Mouse (Mus musculus) Muller cell, postnatal 12 days (primary cell): ENCODE results near the gene Zbtb22.

Source experiments
- DNase-seq: peaks from one replicate; pipeline ENCODE4 v3.0.0-alpha.2; 2015; ENCODE audit errors: inconsistent ontology term

Gene Zbtb22

DNA sequence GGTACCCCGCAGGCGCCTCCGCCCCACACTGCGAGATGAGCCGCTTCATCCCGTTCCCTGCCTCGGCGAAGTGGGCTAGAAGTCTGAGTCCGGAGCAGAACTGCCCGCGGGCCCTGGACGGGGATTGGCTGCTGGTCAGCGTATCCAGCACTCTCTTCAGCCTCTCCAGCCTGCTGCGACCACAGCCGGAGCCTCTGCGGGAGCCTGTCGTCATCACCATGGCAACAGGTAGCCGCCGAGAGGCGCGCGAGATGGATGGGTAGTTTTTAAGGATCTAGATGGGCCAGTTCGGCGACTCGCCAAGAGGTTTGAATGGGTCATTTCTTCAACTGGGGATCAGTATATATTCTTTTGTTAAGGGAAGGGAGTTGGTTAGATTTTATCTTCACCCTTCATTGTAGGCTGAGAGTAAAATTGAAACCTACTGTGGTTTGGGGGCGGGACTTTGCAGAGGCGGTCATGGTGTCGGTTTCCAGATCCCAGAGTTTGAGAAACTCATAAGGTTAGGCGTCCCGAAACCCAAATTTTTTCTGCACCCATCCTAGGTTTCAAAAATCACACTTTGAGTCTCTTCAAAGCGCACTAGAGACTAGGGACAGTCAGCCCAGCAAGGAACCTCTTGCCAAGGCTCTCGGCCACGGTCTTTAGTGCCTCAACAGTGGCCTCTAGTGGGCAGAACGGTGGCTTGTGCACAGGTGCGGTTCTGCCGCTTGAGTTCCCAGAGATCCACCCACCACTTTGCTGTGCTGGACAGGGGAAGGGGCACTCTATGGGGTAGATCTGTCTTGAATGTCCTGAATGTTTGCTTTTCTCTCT is 4.8 kb downstream of the Zbtb22 start:
- peak; percentile 92 for DNase-seq

DNA sequence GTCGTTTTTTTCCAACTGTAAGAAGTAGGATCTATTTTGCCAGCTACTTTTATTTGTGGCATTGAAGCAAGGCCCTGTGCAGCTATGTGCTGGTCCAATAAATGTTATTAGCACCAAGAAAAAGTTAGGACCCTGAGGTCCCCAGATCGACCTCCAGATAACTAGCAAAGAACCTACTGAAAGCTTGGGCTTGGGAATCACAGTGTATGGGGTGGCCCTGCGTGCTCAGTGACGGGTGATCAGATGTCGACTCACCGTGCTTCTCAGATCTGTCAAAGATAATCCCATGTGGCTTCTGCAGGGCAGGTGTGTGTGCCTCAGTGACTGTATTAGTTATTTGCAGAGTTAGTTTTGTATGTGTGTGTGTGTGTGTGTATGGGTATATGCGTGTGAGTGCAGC is 5.7 kb downstream of the Zbtb22 start:
- DNase-seq: no peak

DNA sequence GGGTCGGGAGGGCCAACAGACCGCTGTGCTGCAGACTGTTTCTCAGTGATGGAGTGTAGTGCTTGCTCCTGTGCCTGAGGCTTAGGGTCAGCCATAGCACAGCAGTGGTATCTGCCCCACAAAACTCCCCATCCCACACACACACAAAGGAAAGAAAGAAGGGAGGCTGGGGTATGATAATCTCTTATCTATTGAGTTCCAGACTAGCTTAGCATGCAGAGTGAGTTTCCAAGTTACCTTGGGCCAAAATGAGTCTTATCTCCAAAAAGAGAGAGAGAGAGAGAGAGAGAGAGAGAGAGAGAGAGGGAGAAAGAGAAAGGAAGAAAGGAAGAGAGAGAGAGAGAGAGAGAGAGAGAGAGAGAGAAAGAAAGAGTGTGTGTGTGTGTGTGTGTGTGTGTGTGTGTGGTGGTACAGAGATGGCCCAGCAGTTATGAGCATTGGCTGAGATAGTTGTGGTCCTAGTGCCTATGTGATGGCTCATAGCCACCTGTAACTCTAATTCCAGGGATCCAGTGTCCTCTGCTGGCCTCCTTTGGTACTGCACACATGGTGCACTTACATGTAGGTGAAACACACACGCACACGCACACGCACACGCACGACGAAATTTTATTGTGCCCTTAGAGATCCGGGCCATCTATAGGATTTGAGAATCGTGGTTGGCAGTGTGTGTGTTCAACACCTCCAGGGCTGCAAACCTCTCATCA is 9.0 kb downstream of the Zbtb22 start:
- no peak for DNase-seq

DNA sequence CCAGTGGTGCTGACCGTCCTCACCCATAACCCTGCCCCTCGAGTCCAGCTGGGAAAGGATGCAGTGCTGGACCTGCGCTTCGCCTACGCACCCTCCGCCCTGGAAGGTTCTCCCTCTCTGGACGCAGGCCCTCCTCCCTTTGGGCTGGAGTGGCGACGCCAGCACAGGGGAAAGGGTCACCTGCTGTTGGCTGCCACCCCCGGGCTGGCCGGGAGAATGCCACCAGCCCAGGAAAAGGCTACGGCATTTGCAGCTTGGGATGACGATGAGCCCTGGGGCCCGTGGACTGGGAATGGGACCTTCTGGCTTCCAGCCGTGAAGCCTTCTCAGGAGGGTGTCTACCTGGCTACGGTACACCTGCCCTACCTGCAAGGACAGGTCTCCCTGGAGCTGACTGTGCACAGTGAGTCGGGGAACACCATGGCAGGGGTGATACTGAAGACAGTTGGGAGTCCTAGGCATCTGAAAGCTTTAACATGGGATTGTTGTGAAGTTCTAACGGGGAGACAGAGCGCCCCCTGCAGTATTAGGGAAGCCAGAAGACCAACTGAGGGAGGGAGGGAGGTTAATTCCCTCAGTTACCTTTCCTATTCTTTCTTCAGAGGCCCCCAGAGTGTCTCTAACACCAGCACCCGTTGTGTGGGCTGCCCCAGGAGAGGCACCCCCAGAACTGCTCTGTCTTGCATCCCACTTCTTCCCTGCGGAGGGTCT is 9.9 kb downstream of the Zbtb22 start:
- DNase-seq: no peak

DNA sequence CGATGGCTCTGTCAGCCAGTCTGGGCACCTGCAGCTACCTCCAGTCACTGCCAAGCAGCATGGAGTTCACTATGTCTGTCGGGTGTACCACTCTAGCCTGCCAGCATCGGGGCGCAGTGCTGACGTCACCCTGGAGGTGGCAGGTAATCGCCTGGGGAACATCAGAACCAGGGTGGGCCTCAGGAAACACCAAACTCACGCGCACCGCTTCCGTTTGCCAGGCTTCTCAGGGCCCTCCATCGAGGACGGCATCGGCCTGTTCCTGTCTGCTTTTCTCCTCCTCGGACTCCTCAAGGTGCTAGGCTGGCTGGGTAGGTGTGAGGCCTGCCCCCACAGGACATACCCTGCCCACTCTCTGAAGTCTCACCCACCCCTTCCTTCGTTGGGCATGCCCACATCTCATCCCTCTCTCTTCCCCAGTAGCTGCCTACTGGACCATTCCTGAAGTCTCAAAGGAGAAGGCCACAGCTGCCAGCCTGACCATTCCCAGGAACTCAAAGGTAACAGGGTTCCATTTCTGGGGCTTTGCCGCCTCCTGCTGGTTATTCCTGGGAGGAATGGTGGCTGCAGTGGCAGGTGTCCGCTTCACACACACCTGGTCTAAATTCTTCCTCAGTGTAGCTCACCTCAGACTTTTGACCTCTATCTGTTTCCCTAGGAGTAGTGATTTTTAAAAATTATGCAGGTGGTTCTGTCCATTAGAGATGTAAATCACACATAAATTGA is 10.7 kb downstream of the Zbtb22 start:
- DNase-seq: no peak

DNA sequence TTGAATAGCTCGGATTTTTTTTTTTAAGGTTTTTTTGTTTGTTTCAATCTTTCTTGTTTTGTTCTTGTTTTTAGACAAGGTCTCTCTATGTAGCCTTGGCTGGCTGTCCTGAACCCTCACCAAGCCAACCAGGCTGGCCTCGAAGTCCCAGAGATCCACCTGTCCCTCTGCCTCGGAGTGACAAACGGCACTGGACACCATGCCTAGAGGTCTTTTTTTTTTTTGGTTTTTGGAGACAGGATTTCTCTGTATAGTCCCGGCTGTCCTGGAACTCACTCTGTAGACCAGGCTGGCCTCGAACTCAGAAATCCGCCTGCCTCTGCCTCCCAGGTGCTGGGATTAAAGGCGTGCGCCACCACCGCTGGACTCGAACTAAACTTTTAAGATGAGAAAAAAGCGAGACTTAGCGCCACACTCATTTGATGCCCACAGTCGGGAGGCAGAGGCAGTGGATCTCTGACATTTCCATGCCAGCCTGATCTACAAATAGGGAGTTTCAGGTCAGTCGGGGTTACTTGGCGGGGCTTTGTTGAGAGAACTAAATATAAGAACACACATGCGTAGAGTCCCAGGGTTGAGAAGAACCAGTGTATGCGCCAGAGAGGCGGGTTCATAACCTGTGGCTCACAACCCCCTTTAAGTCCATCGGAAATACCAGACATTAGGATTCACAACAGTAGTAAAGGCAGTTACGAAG is 12.7 kb downstream of the Zbtb22 start:
- no peak for DNase-seq

DNA sequence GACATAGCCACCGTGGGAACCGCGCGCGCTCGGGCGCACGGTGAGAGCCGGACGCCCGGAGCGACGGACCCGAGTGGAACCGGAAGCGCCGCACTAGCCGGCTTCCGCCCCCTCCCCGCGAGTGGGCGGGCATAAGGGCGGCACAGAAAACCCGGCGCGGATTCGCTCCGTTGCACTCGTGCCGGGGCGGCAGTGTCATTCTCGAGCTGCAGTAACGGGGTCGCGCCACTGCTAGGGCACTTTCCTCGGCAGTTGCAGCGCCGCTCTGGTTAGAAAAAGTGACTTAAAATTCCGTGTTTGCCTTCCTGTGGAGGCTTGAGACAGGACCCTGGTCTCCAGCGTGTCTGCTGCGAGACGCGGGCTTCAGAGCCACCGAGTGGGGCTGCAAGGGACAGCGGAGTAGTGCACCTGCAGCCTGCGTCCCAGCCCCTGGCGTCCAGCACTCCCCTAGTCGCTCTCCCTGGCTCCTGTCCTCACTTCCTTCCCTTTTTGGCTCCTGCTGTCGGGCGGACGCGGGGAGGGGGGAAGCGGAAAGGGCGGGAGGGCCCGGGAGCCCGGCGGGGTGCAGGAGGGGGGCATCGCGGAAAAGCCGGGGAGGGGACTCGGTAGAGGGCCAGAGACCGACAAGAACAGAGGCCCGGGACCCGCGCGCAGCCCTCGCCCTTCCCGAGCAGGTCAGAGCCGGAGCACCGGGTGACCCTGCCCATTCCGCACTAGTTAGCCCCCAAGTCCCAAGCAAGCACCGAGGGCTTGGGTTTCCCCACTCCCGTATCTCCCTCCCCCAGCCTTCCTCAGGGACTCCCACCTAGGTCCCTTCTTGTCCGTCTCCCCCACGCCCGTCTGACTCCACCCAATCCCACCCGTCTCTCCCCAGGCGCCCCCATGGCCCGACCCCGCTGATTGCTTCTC is 13.9 kb downstream of the Zbtb22 start, which contains the start of gene Rgl2:
Gene Rgl2, plus strand, starts transcription at position 173 of the 909 bp plus-strand sequence.
- DNase-seq: peak; percentile 95

DNA sequence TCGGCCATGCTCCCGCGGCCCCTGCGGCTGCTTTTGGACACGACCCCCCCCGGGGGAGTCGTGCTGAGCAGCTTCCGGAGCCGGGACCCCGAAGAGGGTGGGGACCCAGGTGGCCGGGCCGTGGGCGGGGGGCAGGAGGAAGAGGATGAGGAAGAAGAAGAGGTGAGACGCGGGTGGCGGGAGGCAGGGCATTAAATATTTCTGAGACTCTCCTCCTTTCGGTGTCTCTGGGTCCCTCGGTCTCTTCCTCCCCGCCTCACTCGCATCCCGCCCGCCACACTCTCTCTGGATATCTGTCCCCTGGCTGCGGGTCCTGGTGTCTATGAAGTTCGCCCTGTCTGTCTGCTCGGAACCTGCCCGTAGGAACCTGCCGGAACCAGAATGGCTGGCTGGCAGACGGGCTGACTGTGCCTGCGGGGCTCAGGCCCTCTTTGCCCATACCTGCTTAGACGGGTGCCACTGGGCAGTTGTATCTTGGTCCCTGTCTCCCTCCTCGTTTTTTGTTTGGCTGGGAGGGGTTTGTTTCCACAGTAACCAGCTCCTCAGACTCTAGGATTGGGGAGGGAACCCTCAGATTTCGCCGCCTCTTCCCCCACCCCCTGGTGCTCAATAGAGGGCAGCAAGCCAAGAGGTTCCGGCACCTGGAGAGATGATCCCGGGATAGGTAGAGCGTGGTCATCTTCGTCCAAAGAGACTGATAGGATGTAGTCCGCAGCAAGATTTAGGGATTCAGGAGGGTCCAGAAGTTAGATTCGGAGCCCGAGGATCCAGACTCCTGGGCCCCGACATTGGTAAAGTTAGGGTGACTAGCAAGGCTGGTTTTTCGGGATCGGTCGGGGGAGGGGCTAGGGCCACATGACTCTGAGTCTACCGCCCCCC is 14.8 kb downstream of the Zbtb22 start:
- peak; percentile 77 for DNase-seq

DNA sequence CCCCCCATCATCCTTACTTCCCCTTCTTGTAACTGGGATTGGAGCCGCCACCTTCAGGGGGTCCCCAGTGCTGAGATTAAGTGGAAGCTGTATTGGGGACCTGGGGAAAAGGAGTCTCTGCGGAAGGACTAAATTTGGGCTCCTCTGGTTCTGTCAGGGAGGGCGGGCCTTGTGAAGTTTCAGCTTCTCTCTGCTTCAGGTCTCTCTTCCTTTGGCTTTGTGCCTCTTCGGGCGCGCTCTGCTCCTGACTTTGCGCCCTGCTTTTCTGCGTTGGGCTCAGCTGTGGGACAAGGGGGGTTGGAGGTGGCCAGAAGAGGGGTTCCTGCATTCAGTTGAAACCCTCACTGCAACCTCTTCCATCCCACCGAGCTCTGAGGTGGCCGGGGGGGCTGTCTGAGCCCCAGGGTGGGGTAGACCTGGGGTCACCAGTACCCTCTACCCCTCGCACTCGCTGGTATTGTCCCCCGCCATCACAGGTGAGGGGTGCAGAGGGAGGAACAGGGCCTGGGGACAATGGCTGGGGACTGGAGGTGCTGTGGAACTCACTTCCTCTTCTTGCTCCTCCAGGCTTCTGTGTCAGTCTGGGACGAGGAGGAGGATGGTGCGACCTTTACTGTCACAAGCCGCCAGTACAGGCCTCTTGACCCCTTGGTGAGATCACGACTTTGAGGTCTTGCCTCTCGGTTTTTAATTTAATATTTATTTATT is 15.6 kb downstream of the Zbtb22 start:
- no peak for DNase-seq

DNA sequence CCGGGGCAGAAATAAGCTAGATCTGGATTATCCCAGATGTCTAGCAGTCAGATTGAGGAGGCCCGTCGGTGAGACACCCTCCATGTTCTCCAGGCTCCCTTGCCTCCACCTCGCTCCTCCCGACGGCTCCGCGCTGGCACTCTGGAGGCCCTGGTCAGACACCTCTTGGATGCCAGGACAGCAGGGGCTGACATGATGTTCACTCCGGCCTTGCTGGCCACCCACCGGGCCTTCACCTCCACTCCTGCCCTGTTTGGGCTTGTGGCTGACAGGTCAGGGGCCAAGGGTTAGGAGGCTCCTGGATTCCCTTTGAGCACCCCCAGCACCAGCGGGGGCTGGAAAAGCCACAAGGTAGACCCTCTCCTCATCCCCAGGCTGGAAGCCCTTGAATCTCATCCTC is 16.2 kb downstream of the Zbtb22 start:
- no peak for DNase-seq

DNA sequence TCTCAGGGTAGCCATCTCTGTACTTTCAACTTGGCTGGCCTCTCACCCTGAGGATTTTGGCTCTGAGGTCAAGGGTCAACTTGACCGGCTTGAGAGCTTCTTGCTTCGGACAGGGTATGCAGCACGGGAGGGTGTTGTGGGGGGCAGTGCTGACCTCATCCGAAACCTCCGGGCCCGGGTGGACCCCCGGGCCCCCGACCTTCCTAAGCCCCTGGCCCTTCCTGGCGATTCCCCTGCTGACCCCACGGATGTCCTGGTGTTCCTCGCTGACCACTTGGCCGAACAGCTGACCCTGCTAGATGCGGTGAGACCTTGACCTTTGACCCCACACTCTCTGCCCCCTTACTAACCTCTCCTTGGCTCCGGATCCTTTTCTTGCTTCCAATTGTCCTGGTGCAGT is 16.7 kb downstream of the Zbtb22 start:
- no peak for DNase-seq

DNA sequence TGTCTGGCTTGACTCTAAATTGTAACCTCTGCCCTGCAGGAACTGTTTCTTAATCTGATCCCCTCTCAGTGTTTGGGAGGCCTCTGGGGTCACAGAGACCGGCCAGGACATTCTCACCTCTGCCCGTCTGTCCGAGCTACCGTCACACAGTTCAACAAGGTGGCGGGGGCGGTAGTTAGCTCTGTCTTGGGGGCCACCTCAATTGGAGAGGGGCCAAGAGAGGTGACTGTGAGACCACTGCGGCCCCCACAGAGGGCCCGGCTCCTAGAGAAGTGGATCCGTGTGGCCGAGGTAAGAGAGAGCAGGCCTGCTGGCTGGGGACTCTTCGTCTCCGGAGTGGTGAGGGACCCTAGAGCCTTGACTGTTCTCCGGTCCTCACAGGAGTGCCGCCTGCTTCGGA is 17.3 kb downstream of the Zbtb22 start:
- DNase-seq: no peak

DNA sequence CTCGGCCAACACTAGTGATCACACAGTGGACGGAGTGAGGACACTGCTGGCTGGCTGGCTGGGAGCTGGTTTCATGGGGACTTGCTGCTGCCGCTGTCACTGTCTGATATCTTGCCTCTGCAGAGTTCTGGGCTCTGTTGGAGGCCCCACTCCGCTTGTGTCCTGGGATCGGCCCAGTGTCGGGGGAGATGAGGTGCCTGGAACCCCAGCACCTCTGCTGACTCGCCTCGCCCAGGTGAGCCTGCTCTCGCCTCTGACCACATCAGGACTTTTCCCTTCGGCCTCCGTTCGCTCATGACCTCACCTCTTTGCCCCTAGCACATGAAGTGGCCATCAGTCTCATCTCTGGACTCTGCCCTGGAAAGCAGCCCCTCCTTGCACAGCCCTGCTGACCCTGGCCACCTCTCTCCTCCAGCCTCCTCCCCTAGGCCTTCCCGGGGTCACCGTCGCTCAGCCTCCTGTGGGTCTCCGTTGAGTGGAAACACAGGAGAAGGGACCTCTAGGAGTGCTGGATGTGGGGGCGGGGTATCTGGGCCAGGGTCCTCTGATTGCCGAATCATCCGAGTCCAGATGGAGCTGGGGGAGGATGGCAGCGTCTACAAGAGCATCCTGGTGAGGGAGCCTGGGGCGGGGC is 19.8 kb downstream of the Zbtb22 start:
- DNase-seq: no peak

DNA sequence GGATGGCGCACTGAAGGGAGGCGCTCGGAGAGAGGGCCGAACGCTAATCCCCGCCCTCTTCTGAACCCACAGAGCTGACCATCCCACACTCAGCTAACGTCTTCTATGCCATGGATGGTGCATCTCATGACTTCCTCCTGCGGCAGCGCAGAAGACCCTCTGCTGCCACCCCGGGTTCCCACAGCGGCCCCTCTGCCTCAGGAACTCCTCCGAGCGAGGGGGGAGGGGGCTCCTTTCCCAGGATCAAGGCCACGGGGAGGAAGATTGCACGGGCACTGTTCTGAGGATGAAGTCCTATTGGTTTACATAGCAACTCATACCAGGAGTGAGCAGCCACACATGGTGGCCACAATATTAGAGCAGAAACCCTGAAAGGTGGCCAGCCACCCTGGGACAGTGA is 21.3 kb downstream of the Zbtb22 start:
- DNase-seq: no peak

DNA sequence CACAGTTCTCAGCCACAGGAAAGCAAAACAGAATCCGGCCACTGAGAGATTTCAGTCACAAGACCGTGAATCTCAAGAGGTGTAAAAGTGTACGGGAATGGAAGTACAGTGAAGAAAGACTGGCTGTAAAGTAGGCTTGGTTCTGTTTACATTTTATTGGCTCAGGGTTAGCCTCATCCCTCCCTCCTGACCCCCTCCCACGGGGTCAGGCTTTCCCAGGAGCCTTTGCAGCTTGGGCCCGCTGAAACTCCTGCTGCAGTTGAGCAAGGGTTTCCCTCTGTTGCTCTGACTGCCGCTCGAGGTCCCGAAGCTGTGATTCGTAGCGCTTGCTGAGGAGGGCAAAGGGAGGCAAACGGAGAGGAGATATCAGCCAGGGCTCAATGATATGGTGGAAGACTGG is 23.1 kb downstream of the Zbtb22 start:
- DNase-seq: no peak

DNA sequence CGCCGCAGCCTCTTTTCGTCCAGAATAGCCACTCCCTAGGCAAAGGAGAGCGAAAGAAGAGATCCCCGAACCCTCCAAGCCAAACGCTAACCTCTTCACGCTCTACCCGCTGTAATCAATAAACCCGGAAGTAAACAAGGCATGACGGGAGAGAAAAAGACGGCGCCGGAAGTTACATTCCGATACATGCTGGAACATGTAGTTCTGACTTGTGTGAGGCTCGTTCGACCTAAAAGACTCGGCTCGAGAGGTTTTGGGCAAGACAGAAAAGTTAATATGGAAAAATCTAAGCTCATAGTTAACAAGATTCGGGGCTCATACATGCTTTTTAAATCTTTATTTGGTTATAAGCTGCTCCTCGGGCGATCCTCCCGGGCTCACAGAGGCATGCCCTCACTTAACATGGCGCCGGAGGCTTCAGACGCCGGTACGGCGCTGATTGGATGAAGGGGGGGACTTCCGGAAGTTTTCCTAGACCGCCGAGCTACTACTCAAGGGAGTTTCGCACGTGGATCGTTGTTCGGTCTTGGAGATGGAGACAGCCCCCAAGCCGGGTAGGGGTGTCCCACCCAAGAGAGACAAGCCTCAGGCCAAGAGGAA is 24.6 kb downstream of the Zbtb22 start, which contains the start of the genes Pfdn6 and Wdr46:
Gene Pfdn6, minus strand, starts transcription at position 138 of the 600 bp plus-strand sequence.
Gene Wdr46, plus strand, starts transcription at position 455 of the 600 bp plus-strand sequence.
- DNase-seq: peak; percentile 94

DNA sequence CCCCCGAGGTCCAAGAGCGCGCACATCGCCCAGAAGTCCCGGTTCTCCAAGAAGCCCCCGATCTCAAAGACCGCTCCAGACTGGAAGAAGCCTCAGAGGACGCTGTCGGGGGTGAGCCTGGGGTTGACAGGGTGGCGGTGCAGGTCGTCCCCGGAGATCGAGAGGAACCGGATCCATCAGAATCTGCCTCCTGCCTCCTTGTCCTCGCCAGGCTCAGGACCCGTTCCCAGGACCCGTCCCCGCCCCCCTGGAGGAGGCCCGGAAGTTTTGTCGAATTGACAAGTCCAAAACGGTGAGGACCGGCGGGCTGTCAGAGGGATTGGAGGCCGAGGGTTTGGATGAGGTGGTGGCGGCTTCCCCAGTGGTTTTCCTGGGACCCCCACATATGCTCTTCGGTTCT is 25.3 kb downstream of the Zbtb22 start:
- peak; percentile 36 for DNase-seq
